Mouse (Mus musculus) cortical plate, adult 2 months (tissue): ENCODE data around the gene Dhx16.
"Not testable (repeated sequence)": the region's sequence is repeated elsewhere in the genome, so short reads cannot be mapped to it uniquely, and the experiment has no call there.

Source experiments
- CTCF ChIP-seq: fragments of 200-500 bp; IDR thresholded peaks from 2 replicates; pipeline ENCODE4 v1.5.1; 2011; ENCODE audit warnings: mild to moderate bottlenecking, control low read depth, low read length; ENCODE audit not compliant: insufficient read depth; ENCODE audit errors: extremely low read depth
- POLR2A ChIP-seq: fragments of 200-500 bp; IDR thresholded peaks from 2 replicates; pipeline ENCODE4 v1.6.1; 2011; ENCODE audit warnings: mild to moderate bottlenecking, low read length, control low read depth; ENCODE audit not compliant: insufficient read depth; ENCODE audit errors: extremely low read depth

DNA sequence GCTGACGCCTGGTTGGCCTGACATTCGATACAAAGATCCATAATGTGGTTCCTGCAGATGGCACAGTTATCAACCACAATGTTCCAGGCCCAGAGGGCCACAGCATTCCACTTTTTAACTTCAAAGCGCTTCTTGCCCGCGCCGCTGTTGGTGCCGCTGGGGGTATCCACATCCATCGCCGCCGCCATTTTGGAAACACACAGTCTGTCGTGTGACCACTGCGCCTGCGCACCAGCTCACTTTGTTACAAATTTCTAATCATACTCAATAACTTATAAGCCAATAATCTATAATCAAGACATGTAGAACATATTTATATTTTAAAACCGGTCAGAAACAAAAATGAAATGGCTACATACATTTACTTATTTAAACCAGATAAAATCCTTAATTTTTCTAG is 56.1 kb downstream of the Dhx16 start:
- not testable (repeated sequence) for TF ChIP-seq POLR2A, CTCF
